Mouse (Mus musculus): ENCODE results near the gene Rdh9. TPM values are rescaled to one million over a fixed set of nuclear protein-coding genes. Genes with fewer than 3 reads are reported as not detected.
"Not testable (repeated sequence)": the region's sequence is repeated elsewhere in the genome, so short reads cannot be mapped to it uniquely, and the experiment has no call there.

Gene Rdh9
- polyA plus RNA-seq, 1 experiment = 0.11 TPM

DNA sequence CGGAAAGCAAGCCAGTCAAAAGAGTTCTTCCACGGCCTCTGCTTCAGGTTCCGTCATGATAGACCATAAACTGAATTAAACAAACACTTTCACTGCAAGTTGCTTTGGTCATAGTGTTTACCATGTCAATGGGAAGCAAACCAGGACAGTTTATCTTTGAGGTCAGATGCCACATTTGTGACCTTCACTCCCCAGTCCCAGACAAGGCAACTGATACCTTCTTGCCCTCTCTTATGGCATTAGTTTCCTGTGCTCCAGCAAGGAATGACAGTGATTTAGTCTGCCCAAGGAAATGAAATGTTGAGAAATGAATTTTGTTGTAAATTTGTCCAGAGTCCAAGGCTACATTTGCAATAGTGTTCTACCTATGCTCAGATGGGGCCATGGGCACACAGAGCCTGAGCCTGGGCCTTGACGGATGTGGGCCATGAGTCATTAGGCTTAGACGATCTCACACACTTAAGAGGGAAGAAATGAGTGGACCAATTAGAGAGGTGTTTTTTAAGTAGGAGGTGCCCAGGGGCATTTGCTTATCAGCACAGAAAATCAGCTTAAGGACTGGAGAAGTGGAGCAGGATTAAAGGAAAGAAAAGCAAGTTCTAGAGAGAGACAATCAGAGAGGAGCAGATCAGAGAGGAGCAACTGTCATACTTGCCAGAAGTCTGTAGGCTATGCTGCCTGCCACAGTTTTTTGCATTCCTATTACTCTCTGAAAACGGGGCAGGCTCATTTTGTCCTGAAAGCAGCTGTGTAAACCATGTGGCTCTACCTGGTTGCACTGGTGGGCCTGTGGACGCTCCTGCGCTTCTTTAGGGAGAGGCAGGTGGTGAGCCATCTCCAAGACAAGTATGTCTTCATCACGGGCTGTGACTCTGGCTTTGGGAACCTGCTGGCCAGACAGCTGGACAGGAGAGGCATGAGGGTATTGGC, 16.7 kb upstream of the Rdh9 start, which contains the start of the genes Rdh1 and Rdh16f1:
Gene Rdh1, plus strand, starts transcription at position 541 of the 930 bp plus-strand sequence.
Gene Rdh16f1, plus strand, starts transcription at position 607 of the 930 bp plus-strand sequence.
- Histone ChIP-seq H3K4me3 (ENCODE audit: control insufficient read depth, low read depth, low read length) (no peak within 1 kb of the TSS), H3K4me1 (ENCODE audit: control insufficient read depth, insufficient read depth, low read length) (peaks cover 8% of the 10 kb centered on the region), H3K27me3 (ENCODE audit: control insufficient read depth, insufficient read depth, low read length) (no peaks in the 10 kb centered on the region), H3K27ac (ENCODE audit: control insufficient read depth, insufficient read depth, low read depth, low read length) (no peak within 1 kb of the TSS), H3K36me3 (ENCODE audit: control insufficient read depth, insufficient read depth, low read length) (no peaks in the 10 kb centered on the region)
- no peak for TF ChIP-seq POLR2A (IDR thresholded peaks at IDR 0.05; ENCODE audit: control insufficient read depth, low read depth, low read length)
- TF ChIP-seq CTCF (IDR thresholded peaks at IDR 0.05; ENCODE audit: control insufficient read depth, insufficient read depth, insufficient replicate concordance, low read depth, low read length) = no peak

DNA sequence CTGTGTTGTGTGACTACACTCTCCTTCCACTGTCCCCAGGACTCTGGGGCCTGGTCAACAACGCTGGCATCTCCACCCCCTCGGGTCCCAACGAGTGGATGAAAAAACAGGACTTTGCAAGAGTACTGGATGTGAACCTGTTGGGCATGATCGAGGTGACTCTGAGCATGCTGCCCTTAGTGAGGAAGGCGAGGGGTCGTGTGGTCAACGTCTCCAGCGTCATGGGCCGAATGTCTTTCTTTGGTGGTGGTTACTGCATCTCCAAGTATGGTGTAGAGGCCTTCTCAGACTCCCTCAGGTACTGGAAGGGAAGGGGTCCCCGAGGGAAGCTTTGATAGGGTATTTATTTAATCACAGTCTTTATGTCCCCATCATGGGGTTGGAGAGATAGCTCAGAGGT, 13.3 kb upstream of the Rdh9 start:
- not testable (repeated sequence) for H3K4me3 ChIP-seq (ENCODE audit: control insufficient read depth, low read depth, low read length); H3K36me3 ChIP-seq (ENCODE audit: control insufficient read depth, insufficient read depth, low read length); H3K27me3 ChIP-seq (ENCODE audit: control insufficient read depth, insufficient read depth, low read length); H3K4me1 ChIP-seq (ENCODE audit: control insufficient read depth, insufficient read depth, low read length); H3K27ac ChIP-seq (ENCODE audit: control insufficient read depth, insufficient read depth, low read depth, low read length)

DNA sequence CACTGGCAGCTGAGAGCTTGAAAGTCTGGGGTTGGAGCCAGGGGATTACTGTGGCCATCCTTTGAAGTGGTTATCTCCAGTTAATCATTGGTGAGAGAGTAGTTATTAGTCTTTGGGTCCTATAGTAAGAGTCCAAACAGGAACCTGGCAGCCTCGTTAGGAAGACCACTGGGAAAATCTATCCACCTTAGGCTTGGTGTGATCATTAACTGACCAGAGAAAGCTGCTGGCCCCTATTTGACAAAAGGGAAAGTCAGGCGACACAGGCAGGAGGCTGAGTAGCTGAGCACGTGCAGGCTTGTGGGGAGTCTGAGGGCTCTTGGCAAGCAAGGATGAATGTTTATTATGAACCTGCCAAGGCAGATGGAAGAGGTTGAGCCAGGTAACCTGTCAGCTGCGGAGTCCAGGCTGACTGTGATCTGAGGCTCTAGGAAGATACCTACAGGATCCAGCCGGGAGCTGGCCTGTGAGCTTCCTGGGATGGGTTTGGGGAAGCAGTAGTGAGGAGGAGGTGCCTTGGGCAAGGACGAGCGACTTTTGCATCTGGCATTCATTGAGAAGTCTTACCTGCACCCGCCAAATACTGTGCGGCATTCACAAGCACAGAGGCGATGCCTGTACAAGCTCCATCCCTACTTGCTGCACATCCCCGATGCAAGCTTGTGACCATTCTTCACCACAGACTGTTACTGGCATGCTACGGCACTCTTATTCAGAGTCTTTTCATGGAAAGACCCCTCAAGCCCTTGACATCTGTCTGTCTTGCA, 12.1 kb upstream of the Rdh9 start:
- H3K4me1 ChIP-seq (ENCODE audit: control insufficient read depth, insufficient read depth, low read length) = no peaks in the 10 kb centered on the region
- H3K36me3 ChIP-seq (ENCODE audit: control insufficient read depth, insufficient read depth, low read length) = no peaks in the 10 kb centered on the region
- no peaks in the 10 kb centered on the region for H3K27me3 ChIP-seq (ENCODE audit: control insufficient read depth, insufficient read depth, low read length)
- no peak overlapping the region for H3K4me3 ChIP-seq (ENCODE audit: control insufficient read depth, low read depth, low read length)
- H3K27ac ChIP-seq (ENCODE audit: control insufficient read depth, insufficient read depth, low read depth, low read length) = no peak overlapping the region
- TF ChIP-seq CTCF (IDR thresholded peaks at IDR 0.05; ENCODE audit: control insufficient read depth, insufficient read depth, insufficient replicate concordance, low read depth, low read length) (no peak), POLR2A (IDR thresholded peaks at IDR 0.05; ENCODE audit: control insufficient read depth, low read depth, low read length) (no peak)

DNA sequence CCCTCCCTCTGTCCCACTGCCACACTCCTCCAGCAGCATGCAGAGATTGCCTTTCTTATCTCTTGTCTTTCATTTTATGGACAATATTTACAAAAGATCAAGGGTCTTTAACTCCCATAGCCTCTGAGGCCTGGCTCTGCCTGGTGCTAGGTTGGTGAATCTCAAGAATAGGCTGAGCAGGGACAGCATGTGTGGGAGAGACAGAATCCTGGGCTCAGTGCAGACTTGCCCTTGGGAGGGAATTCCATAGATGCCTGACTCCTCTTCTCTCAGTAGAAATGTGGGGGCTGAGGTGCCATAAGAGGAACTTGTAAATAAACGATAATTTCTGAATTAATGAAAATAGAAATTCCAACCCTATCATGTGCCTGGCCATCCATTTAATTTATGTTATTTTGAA, 9.6 kb upstream of the Rdh9 start:
- Histone ChIP-seq H3K36me3 (ENCODE audit: control insufficient read depth, insufficient read depth, low read length) (no peaks in the 10 kb centered on the region), H3K4me1 (ENCODE audit: control insufficient read depth, insufficient read depth, low read length) (no peaks in the 10 kb centered on the region), H3K27ac (ENCODE audit: control insufficient read depth, insufficient read depth, low read depth, low read length) (no peak overlapping the region), H3K27me3 (ENCODE audit: control insufficient read depth, insufficient read depth, low read length) (no peaks in the 10 kb centered on the region), H3K4me3 (ENCODE audit: control insufficient read depth, low read depth, low read length) (no peak overlapping the region)
- no peak for TF ChIP-seq POLR2A (IDR thresholded peaks at IDR 0.05; ENCODE audit: control insufficient read depth, low read depth, low read length)
- TF ChIP-seq CTCF (IDR thresholded peaks at IDR 0.05; ENCODE audit: control insufficient read depth, insufficient read depth, insufficient replicate concordance, low read depth, low read length) = no peak

DNA sequence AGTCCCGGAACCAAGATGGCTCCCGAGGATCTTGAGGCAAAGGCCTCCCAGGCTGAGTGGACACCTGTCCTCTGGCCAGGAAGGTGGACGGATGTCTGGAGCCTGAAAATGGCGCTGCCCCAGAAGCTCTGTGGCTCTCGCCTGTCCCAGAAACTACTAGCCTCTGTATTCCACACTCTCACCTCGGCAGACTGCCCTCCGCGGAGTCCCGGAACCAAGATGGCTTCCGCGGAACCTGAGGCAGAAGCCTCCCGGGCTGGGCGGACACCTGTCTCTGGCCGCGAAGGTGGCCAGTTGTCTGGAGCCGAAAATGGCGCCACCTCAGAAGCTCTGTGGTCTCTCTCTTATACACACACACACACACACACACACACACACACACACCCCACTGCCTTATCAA, 6.1 kb downstream of the Rdh9 start:
- H3K4me1 ChIP-seq (ENCODE audit: control insufficient read depth, insufficient read depth, low read length); H3K27ac ChIP-seq (ENCODE audit: control insufficient read depth, insufficient read depth, low read depth, low read length); H3K4me3 ChIP-seq (ENCODE audit: control insufficient read depth, low read depth, low read length); H3K27me3 ChIP-seq (ENCODE audit: control insufficient read depth, insufficient read depth, low read length); H3K36me3 ChIP-seq (ENCODE audit: control insufficient read depth, insufficient read depth, low read length): not testable (repeated sequence)

DNA sequence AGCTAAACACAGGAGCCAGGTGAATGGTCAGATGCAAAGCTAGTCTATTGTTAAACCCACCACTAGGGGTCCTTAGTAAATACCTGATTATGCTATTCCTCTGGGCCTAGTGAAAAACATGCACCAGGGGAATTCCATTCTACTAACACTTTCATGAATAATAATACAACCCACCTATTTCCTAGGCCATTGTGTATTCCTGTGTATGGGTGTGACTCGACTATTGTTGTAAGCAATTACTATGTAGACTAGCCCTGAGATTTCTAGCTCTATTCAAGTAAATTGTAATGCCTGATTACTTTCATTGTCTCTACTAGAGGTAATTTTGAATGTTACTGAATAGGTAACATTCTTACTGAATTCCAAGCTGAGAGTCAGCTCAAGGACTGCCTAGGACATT, 9.2 kb downstream of the Rdh9 start:
- H3K36me3 ChIP-seq (ENCODE audit: control insufficient read depth, insufficient read depth, low read length); H3K27me3 ChIP-seq (ENCODE audit: control insufficient read depth, insufficient read depth, low read length); H3K4me3 ChIP-seq (ENCODE audit: control insufficient read depth, low read depth, low read length); H3K27ac ChIP-seq (ENCODE audit: control insufficient read depth, insufficient read depth, low read depth, low read length); H3K4me1 ChIP-seq (ENCODE audit: control insufficient read depth, insufficient read depth, low read length): not testable (repeated sequence)

DNA sequence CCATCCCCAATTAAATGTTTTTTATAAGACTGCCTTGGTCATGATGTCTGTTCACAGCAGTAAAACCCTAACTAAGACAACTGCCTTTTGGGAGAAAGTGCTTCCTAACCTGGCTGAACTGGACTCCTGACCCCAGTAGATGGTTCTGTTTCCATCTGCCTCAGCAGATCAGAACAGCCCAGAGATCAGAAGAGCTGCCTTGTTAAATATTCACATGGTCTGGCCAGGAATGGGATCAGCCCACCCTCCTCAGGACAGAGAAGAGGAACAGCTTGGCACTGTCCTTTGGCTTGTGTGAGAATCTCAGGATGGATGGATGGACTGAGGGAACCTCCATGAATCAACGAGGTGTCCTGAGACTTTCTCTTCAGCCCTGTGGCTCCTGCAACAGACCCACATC, 23.1 kb downstream of the Rdh9 start:
- Histone ChIP-seq H3K36me3 (ENCODE audit: control insufficient read depth, insufficient read depth, low read length) (no peaks in the 10 kb centered on the region), H3K4me3 (ENCODE audit: control insufficient read depth, low read depth, low read length) (no peak overlapping the region)
- TF ChIP-seq POLR2A (IDR thresholded peaks at IDR 0.05; ENCODE audit: control insufficient read depth, low read depth, low read length) (no peak), CTCF (IDR thresholded peaks at IDR 0.05; ENCODE audit: control insufficient read depth, insufficient read depth, insufficient replicate concordance, low read depth, low read length) (no peak)

More for the DNA sequence above, 23.1 kb downstream of the Rdh9 start:
- Histone ChIP-seq H3K4me1 (ENCODE audit: control insufficient read depth, insufficient read depth, low read length) (no peaks in the 10 kb centered on the region), H3K27ac (ENCODE audit: control insufficient read depth, insufficient read depth, low read depth, low read length) (no peak overlapping the region), H3K27me3 (ENCODE audit: control insufficient read depth, insufficient read depth, low read length) (no peaks in the 10 kb centered on the region)

All from testis, adult 2 months (tissue).